Comparison of ENCODE assay signal across 8 mouse cellular contexts in the genomic region with DNA sequence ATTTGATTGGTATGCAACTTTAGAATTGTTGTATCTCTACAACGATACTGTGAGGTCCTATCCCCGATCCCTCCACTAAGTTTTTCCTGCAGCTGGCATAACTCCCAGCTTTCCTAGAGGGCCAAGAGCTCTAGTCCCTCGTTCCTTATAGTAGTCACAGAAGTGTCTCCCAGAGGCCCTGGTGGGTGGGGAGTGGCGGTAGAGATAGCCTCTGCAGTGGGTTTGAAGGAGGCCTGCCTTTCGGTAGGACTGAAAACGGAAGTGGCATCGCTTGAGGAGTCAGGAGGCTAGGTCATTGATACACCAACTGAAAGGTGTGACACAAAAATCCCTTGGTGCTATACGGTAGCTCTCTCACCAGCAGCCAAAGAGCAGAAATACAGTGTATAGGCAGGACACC. TPM values are rescaled to one million over a fixed set of nuclear protein-coding genes. Genes with fewer than 3 reads are reported as not detected.
A peak's percentile ranks its signal among the peaks of the same experiment; 100 is the strongest.
DNase-seq lines count a peak whose midpoint lies in the region; ATAC-seq and TF ChIP-seq lines count a peak whose summit lies in the region.

No protein-coding gene starts in this region.

- no peak overlapping the region for H3K27ac ChIP-seq in forebrain, postnatal 0 days (ENCODE audit: low read depth, low read length)
- peak overlapping the region; percentile 6; the same call in 1 of the 2 replicates for H3K27ac ChIP-seq in liver, postnatal 0 days (ENCODE audit: low read depth)
- no peak overlapping the region for H3K27ac ChIP-seq in stomach, embryonic 16.5 days (ENCODE audit: low read length)

- DNase-seq in cerebellum, adult 9-11 months: peak; percentile 68
- DNase-seq in cerebellum, adult 18-20 months: no peak
- DNase-seq in B cell, adult 2 months: peak; percentile 72 to 74
- no peak for DNase-seq in forebrain, postnatal 0 days
- DNase-seq in liver, postnatal 0 days: no peak
- DNase-seq in urinary bladder, postnatal 10 days (ENCODE audit: low spot score): no peak

- H3K27me3 ChIP-seq in forebrain, postnatal 0 days (ENCODE audit: insufficient read depth, low read length): no peaks in the 10 kb centered on the region
- H3K27me3 ChIP-seq in liver, postnatal 0 days (ENCODE audit: insufficient read depth, low read length): 0 out of 2 replicates have a peak, but pooled peaks cover 3% of the 10 kb centered on the region
- H3K27me3 ChIP-seq in stomach, embryonic 16.5 days (ENCODE audit: control insufficient read depth, insufficient read depth, low read length): no peaks in the 10 kb centered on the region

- H3K4me3 ChIP-seq in forebrain, postnatal 0 days (ENCODE audit: low read depth, low read length): peak overlapping the region; percentile 90
- H3K4me3 ChIP-seq in liver, postnatal 0 days (ENCODE audit: low read depth, low read length): peak overlapping the region; percentile 79
- H3K4me3 ChIP-seq in stomach, embryonic 16.5 days (replicated peaks; ENCODE audit: low read length): peak overlapping the region; percentile 84

- TF ChIP-seq CTCF in forebrain, postnatal 0 days (IDR thresholded peaks at IDR 0.05; ENCODE audit: low read depth): no peak
- TF ChIP-seq CTCF in liver, postnatal 0 days (IDR thresholded peaks at IDR 0.05; ENCODE audit: low read depth): no peak

- no peaks in the 10 kb centered on the region for H3K36me3 ChIP-seq in forebrain, postnatal 0 days (ENCODE audit: insufficient read depth)
- H3K36me3 ChIP-seq in liver, postnatal 0 days (replicated peaks; ENCODE audit: insufficient read depth, low read length): no peaks in the 10 kb centered on the region
- H3K36me3 ChIP-seq in stomach, embryonic 16.5 days (ENCODE audit: control insufficient read depth, insufficient read depth, low read length): no peaks in the 10 kb centered on the region

- H3K9me3 ChIP-seq in forebrain, postnatal 0 days (ENCODE audit: low read length): no peaks in the 10 kb centered on the region
- no peaks in the 10 kb centered on the region for H3K9me3 ChIP-seq in liver, postnatal 0 days (ENCODE audit: low read length)
- H3K9me3 ChIP-seq in stomach, embryonic 16.5 days (replicated peaks; ENCODE audit: control insufficient read depth, low read length): no peaks in the 10 kb centered on the region

- H3K4me1 ChIP-seq in forebrain, postnatal 0 days (ENCODE audit: insufficient read depth): peaks cover 15% of the 10 kb centered on the region
- peaks cover 32% of the 10 kb centered on the region for H3K4me1 ChIP-seq in liver, postnatal 0 days (ENCODE audit: insufficient read depth)
- peaks cover 15% of the 10 kb centered on the region; the same call in 1 of the 2 replicates for H3K4me1 ChIP-seq in stomach, embryonic 16.5 days (ENCODE audit: control insufficient read depth, insufficient read depth, low read length)

- WGBS in forebrain, postnatal 0 days: 41% methylated on average over 8 of the region's 8 CpGs
- WGBS in liver, postnatal 0 days (ENCODE audit: insufficient replicate concordance): 26% methylated on average over 8 of the region's 8 CpGs
- WGBS in stomach, embryonic 16.5 days: 45% methylated on average over 8 of the region's 8 CpGs

- TF ChIP-seq EP300 in liver, postnatal 0 days (IDR thresholded peaks at IDR 0.05; ENCODE audit: low read depth): no peak

- H3K4me2 ChIP-seq in forebrain, postnatal 0 days (ENCODE audit: low read depth): peak overlapping the region; percentile 57
- peak overlapping the region; percentile 99 for H3K4me2 ChIP-seq in liver, postnatal 0 days (ENCODE audit: low read depth, low read length)
- H3K4me2 ChIP-seq in stomach, embryonic 16.5 days (ENCODE audit: low read depth, low read length): peak overlapping the region; percentile 85

- H3K9ac ChIP-seq in forebrain, postnatal 0 days: peak overlapping the region; percentile 93; the same call in 1 of the 2 replicates
- H3K9ac ChIP-seq in liver, postnatal 0 days (replicated peaks): peak overlapping the region; percentile 49
- peak overlapping the region; percentile 51; the same call in 1 of the 2 replicates for H3K9ac ChIP-seq in stomach, embryonic 16.5 days (ENCODE audit: low read length)

- no peak for ATAC-seq in forebrain, postnatal 0 days
- ATAC-seq in liver, postnatal 0 days: no peak
- no peak for ATAC-seq in stomach, embryonic 16.5 days (ENCODE audit: insufficient read depth, low FRiP score)
- no peak for ATAC-seq in frontal cortex, adult (ENCODE audit: low TSS enrichment)

RNA-seq across cellular contexts. Expression of gene Rasa3, which starts 0.8 kb away (rescaled TPM):
- total RNA-seq in forebrain, postnatal 0 days (2014; rRNA removed): 49.7 and 51.3 TPM in 2 replicates
- polyA plus RNA-seq in forebrain, postnatal 0 days (2015; fragmentation: Nextera tagmentation; extraction: Ambion mirVana): 16.6 and 24.3 TPM in 2 replicates
- polyA plus RNA-seq in liver, postnatal 0 days (2015; fragmentation: Nextera tagmentation; extraction: Ambion mirVana): 9.9 and 11.4 TPM in 2 replicates
- 30.9 and 35.5 TPM in 2 replicates for polyA plus RNA-seq in stomach, embryonic 16.5 days (2015; fragmentation: Nextera tagmentation; extraction: Ambion mirVana)

RNA-seq across cellular contexts. Expression of gene Cfap97d2, which starts 27.5 kb away (rescaled TPM):
- 0.77 and 1.6 TPM in 2 replicates for total RNA-seq in forebrain, postnatal 0 days (2014; rRNA removed)
- 0.73 and 1.7 TPM in 2 replicates for polyA plus RNA-seq in forebrain, postnatal 0 days (2015; fragmentation: Nextera tagmentation; extraction: Ambion mirVana)
- polyA plus RNA-seq in liver, postnatal 0 days (2015; fragmentation: Nextera tagmentation; extraction: Ambion mirVana): not detected in 2 replicates
- 0.05 and 0.42 TPM in 2 replicates for polyA plus RNA-seq in stomach, embryonic 16.5 days (2015; fragmentation: Nextera tagmentation; extraction: Ambion mirVana)

Comparison
In these comparisons a context has a peak if more than half of its experiments do, and no peak if none do; other contexts are left out.
1. DNase-seq: peak in cerebellum, adult 9-11 months (single experiment) and B cell, adult 2 months (2 of 2); none in cerebellum, adult 18-20 months (0 of 2), forebrain, postnatal 0 days (single experiment), liver, postnatal 0 days (single experiment) and urinary bladder, postnatal 10 days (single experiment).
2. Peak in every context shown above with its lines, with median percentiles within 50 percentile points of each other: H3K4me2 ChIP-seq, H3K4me3 ChIP-seq and H3K9ac ChIP-seq.